Mouse (Mus musculus) lung, postnatal 0 days (tissue): ENCODE data around the gene Lta.

ENCODE experiments used
- CTCF ChIP-seq: IDR thresholded peaks from 2 replicates; pipeline ENCODE4 v1.5.1; 2016; ENCODE audit warnings: antibody characterized with exemption, mild to moderate bottlenecking
- EP300 ChIP-seq: IDR thresholded peaks from 2 replicates; pipeline ENCODE4 v1.6.1; 2016; ENCODE audit warnings: antibody characterized with exemption, mild to moderate bottlenecking, control low read depth

DNA sequence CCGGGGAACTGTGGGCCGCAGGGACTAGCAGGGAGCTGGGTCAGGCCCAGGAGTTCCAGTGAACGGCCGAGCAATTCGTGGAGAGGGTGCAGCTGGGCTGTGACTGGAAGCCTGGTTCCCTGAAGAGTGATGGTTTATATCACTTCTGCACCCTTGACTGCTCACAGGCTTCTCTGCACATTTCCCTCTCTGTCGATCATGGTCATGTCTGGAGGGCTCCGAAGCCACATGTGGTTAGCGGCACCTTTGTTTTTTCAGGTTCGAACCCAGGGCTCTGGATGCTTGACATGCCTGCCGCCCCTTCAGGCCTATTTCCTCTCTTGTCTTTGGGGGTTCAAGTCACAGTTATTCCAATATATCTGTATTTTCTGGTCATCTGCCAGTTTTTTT, 224 bp upstream of the Lta start:
- TF ChIP-seq CTCF = no peak
- TF ChIP-seq EP300 = no peak
